Mouse (Mus musculus) ES-Bruce4 (cell line): Measurements from ENCODE around the gene Etv5.

ENCODE experiments used
- CTCF ChIP-seq: IDR thresholded peaks from one replicate; pipeline ENCODE4 v1.8.1; 2011; ENCODE audit warnings: low read depth, low read length
- EP300 ChIP-seq: IDR thresholded peaks from 2 replicates; pipeline ENCODE4 v1.6.1; 2011; ENCODE audit warnings: low read depth, low read length; ENCODE audit not compliant: insufficient read depth
- POLR2A ChIP-seq: IDR thresholded peaks from one replicate; pipeline ENCODE4 v1.8.1; 2011; ENCODE audit warnings: low read length; ENCODE audit not compliant: insufficient read depth

GRCm38 (mm10) chr16:22372225-22372624 is 67.3 kb downstream of the Etv5 start:
- TF ChIP-seq POLR2A (no peak), CTCF (no peak), EP300 (no peak)
